ENCODE assay signal across 11 mouse cellular contexts in the genomic region with DNA sequence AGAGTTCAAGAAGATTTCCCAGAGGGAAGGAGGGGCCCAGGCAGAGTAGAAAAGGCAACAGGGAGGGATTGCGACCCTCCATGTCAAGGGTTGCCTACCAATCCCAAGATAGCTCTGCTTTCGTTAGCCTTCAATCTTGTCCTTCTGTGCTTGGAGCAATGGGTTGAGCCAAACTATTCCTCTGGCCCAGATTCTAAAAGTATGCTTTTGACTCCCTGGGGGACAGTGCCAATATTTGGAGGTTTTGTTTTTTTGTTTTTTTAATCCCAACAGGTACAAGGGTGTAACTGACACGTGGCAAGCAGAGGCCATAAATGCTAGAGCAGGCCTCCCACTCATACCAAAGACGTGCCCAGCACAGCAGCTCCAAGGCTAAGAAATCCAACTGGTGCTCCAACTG.
DNase-seq lines count a peak whose midpoint lies in the region; ATAC-seq and TF ChIP-seq lines count a peak whose summit lies in the region.
"Had no signal": no experiment of that assay in that cellular context is flagged by ENCODE, and none has a peak within 500 bp of the region (broad histone marks: within the 10 kb centered on the region; RNA-seq: fewer than 3 reads in every experiment).

No protein-coding gene starts in this region.

- H3K4me2 ChIP-seq in limb, embryonic 12.5 days: no peak overlapping the region
- H3K4me2 ChIP-seq in intestine, embryonic 16.5 days (ENCODE audit: low read depth, low read length): no peak overlapping the region
- H3K4me2 ChIP-seq in hindbrain, embryonic 12.5 days (replicated peaks): no peak overlapping the region
- H3K4me2 ChIP-seq: midbrain, embryonic 12.5 days; neural tube, embryonic 12.5 days had no signal

- H3K79me2 ChIP-seq in heart, adult 2 months (replicated peaks; ENCODE audit: control insufficient read depth, insufficient read depth, low read length): no peaks in the 10 kb centered on the region; the same call in 1 of the 2 replicates

- no peak for ATAC-seq in limb, embryonic 12.5 days (ENCODE audit: insufficient number of reproducible peaks, insufficient read depth, low FRiP score, low TSS enrichment, low read depth)
- no peak for ATAC-seq in intestine, embryonic 16.5 days
- ATAC-seq in hindbrain, embryonic 12.5 days (ENCODE audit: low FRiP score): no peak
- ATAC-seq: forebrain, embryonic 16.5 days had no signal

- TF ChIP-seq POLR2A in heart, adult 2 months (IDR thresholded peaks at IDR 0.05; ENCODE audit: insufficient read depth, low read depth, low read length): no peak
- no peak for TF ChIP-seq POLR2A in cortical plate, adult 2 months (IDR thresholded peaks at IDR 0.05; ENCODE audit: extremely low read depth, insufficient read depth, low read length)

- H3K9ac ChIP-seq in heart, adult 2 months (ENCODE audit: low read depth, low read length): no peak overlapping the region
- no peak overlapping the region for H3K9ac ChIP-seq in limb, embryonic 12.5 days (replicated peaks)
- H3K9ac ChIP-seq in intestine, embryonic 16.5 days (ENCODE audit: low read depth, low read length): no peak overlapping the region
- no peak overlapping the region for H3K9ac ChIP-seq in hindbrain, embryonic 12.5 days
- H3K9ac ChIP-seq: midbrain, embryonic 12.5 days; neural tube, embryonic 12.5 days had no signal

- WGBS in heart, adult 2 months: 80% methylated on average over 4 of the region's 4 CpGs
- WGBS in heart, embryonic 10.5 days: 80% methylated on average over 4 of the region's 4 CpGs
- 80% methylated on average over 4 of the region's 4 CpGs for WGBS in limb, embryonic 12.5 days
- 92% methylated on average over 4 of the region's 4 CpGs for WGBS in limb, embryonic 10.5 days
- 85% methylated on average over 4 of the region's 4 CpGs for WGBS in intestine, embryonic 16.5 days
- WGBS in hindbrain, embryonic 12.5 days: 93% methylated on average over 4 of the region's 4 CpGs

- H3K27me3 ChIP-seq in heart, adult 2 months (ENCODE audit: control insufficient read depth, insufficient read depth, low read length): no peaks in the 10 kb centered on the region
- no peaks in the 10 kb centered on the region for H3K27me3 ChIP-seq in heart, embryonic 10.5 days (ENCODE audit: insufficient read depth, poor library complexity, severe bottlenecking)
- no peaks in the 10 kb centered on the region for H3K27me3 ChIP-seq in limb, embryonic 12.5 days
- H3K27me3 ChIP-seq in limb, embryonic 10.5 days (ENCODE audit: low read depth, poor library complexity, severe bottlenecking): no peaks in the 10 kb centered on the region
- no peaks in the 10 kb centered on the region for H3K27me3 ChIP-seq in intestine, embryonic 16.5 days (replicated peaks; ENCODE audit: control insufficient read depth, insufficient read depth, low read length)
- H3K27me3 ChIP-seq in hindbrain, embryonic 12.5 days: no peaks in the 10 kb centered on the region
- H3K27me3 ChIP-seq: midbrain, embryonic 12.5 days; neural tube, embryonic 12.5 days had no signal

- intact Hi-C loops in heart, adult 2 months (cut with DNase I): no loop called here

- TF ChIP-seq CTCF in heart, adult 2 months (IDR thresholded peaks at IDR 0.05): no peak
- no peak for TF ChIP-seq CTCF in cortical plate, adult 2 months (IDR thresholded peaks at IDR 0.05; ENCODE audit: extremely low read depth, insufficient read depth, low read length)

- H3K36me3 ChIP-seq in heart, adult 2 months (ENCODE audit: control insufficient read depth, insufficient read depth, low read length): no peaks in the 10 kb centered on the region
- H3K36me3 ChIP-seq in heart, embryonic 10.5 days: peaks cover 13% of the 10 kb centered on the region; the same call in 1 of the 2 replicates
- H3K36me3 ChIP-seq in limb, embryonic 12.5 days: peaks cover 25% of the 10 kb centered on the region
- peaks cover 58% of the 10 kb centered on the region for H3K36me3 ChIP-seq in limb, embryonic 10.5 days
- H3K36me3 ChIP-seq in intestine, embryonic 16.5 days (ENCODE audit: control insufficient read depth, insufficient read depth, low read length): no peaks in the 10 kb centered on the region
- no peaks in the 10 kb centered on the region for H3K36me3 ChIP-seq in hindbrain, embryonic 12.5 days
- H3K36me3 ChIP-seq: midbrain, embryonic 12.5 days; neural tube, embryonic 12.5 days had no signal

- no peaks in the 10 kb centered on the region for H3K9me3 ChIP-seq in heart, embryonic 10.5 days
- no peaks in the 10 kb centered on the region for H3K9me3 ChIP-seq in limb, embryonic 12.5 days
- H3K9me3 ChIP-seq in limb, embryonic 10.5 days (replicated peaks): no peaks in the 10 kb centered on the region
- H3K9me3 ChIP-seq in intestine, embryonic 16.5 days (ENCODE audit: control insufficient read depth, low read length): no peaks in the 10 kb centered on the region
- no peaks in the 10 kb centered on the region for H3K9me3 ChIP-seq in hindbrain, embryonic 12.5 days (replicated peaks)
- H3K9me3 ChIP-seq: midbrain, embryonic 12.5 days; neural tube, embryonic 12.5 days had no signal

- no peak overlapping the region for H3K4me3 ChIP-seq in heart, adult 2 months
- no peak overlapping the region for H3K4me3 ChIP-seq in heart, embryonic 10.5 days
- no peak overlapping the region for H3K4me3 ChIP-seq in limb, embryonic 12.5 days (replicated peaks)
- no peak overlapping the region for H3K4me3 ChIP-seq in limb, embryonic 10.5 days
- no peak overlapping the region for H3K4me3 ChIP-seq in cortical plate, adult 2 months (ENCODE audit: insufficient read depth, low read length)
- H3K4me3 ChIP-seq in intestine, embryonic 16.5 days (ENCODE audit: low read length): no peak overlapping the region
- no peak overlapping the region for H3K4me3 ChIP-seq in hindbrain, embryonic 12.5 days
- H3K4me3 ChIP-seq: midbrain, embryonic 12.5 days; neural tube, embryonic 12.5 days had no signal

- DNase-seq in heart, adult 2 months: no peak
- no peak for DNase-seq in heart, embryonic 10.5 days (ENCODE audit: low spot score)
- DNase-seq in limb, embryonic 10.5 days (ENCODE audit: low spot score): no peak
- DNase-seq: cerebellum, adult 9-10 months had no signal

- no peak for TF ChIP-seq EP300 in heart, adult 2 months (IDR thresholded peaks at IDR 0.05; ENCODE audit: insufficient read depth, low read depth, low read length)

- H3K4me1 ChIP-seq in heart, adult 2 months (ENCODE audit: control insufficient read depth, insufficient read depth, low read length): peaks cover 5% of the 10 kb centered on the region
- H3K4me1 ChIP-seq in heart, embryonic 10.5 days: no peaks in the 10 kb centered on the region
- peaks cover 15% of the 10 kb centered on the region for H3K4me1 ChIP-seq in limb, embryonic 12.5 days (replicated peaks)
- peaks cover 8% of the 10 kb centered on the region; the same call in 1 of the 2 replicates for H3K4me1 ChIP-seq in limb, embryonic 10.5 days
- peaks cover 13% of the 10 kb centered on the region for H3K4me1 ChIP-seq in cortical plate, adult 2 months (ENCODE audit: control insufficient read depth, insufficient read depth, low read length)
- peaks cover 10% of the 10 kb centered on the region for H3K4me1 ChIP-seq in intestine, embryonic 16.5 days (ENCODE audit: control insufficient read depth, insufficient read depth, low read length)
- H3K4me1 ChIP-seq in hindbrain, embryonic 12.5 days: no peaks in the 10 kb centered on the region
- H3K4me1 ChIP-seq: neural tube, embryonic 12.5 days had no signal

- peak overlapping the region; percentile 8; the same call in 1 of the 2 replicates for H3K27ac ChIP-seq in heart, adult 2 months
- no peak overlapping the region for H3K27ac ChIP-seq in heart, embryonic 10.5 days
- peak overlapping the region; percentile 75 for H3K27ac ChIP-seq in limb, embryonic 12.5 days
- H3K27ac ChIP-seq in limb, embryonic 10.5 days: no peak overlapping the region
- peak overlapping the region; percentile 18; the same call in 1 of the 2 replicates for H3K27ac ChIP-seq in cortical plate, adult 2 months (ENCODE audit: insufficient read depth, low read length)
- peak overlapping the region; percentile 49; the same call in 1 of the 2 replicates for H3K27ac ChIP-seq in intestine, embryonic 16.5 days (ENCODE audit: low read length)
- no peak overlapping the region for H3K27ac ChIP-seq in hindbrain, embryonic 12.5 days
- H3K27ac ChIP-seq: midbrain, embryonic 12.5 days; neural tube, embryonic 12.5 days had no signal

Comparison
In these comparisons a context has a peak if more than half of its experiments do, and no peak if none do; other contexts are left out.
1. H3K27ac ChIP-seq: peak in heart, adult 2 months (single experiment), limb, embryonic 12.5 days (single experiment), cortical plate, adult 2 months (single experiment) and intestine, embryonic 16.5 days (single experiment); none in heart, embryonic 10.5 days (single experiment), limb, embryonic 10.5 days (single experiment) and hindbrain, embryonic 12.5 days (single experiment).